Mouse (Mus musculus): ENCODE data around the gene Exoc1.

The Exoc1 gene

GRCm38 (mm10) chr5:76529040-76529703 is at the start of gene Exoc1:
TSS of gene Exoc1 (plus strand) at chr5:76529311.
- DNase-seq: peak; percentile 93 to 95

- no peak for DNase-seq
These were observed 45.3 kb upstream of the Exoc1 start, which contains the start of gene Gm7271 for GRCm38 (mm10) chr5:76483811-76484210. TSS of gene Gm7271 (plus strand) at chr5:76484040.

- DNase-seq: no peak
These were observed 34.0 kb upstream of the Exoc1 start for GRCm38 (mm10) chr5:76495126-76495525.

- no peak for DNase-seq
These were observed 6.7 kb upstream of the Exoc1 start for GRCm38 (mm10) chr5:76522446-76522845.

- DNase-seq: no peak
These were observed 4.5 kb upstream of the Exoc1 start for GRCm38 (mm10) chr5:76524623-76525022.

GRCm38 (mm10) chr5:76525066-76525465 is 4.0 kb upstream of the Exoc1 start:
- no peak for DNase-seq

GRCm38 (mm10) chr5:76525829-76526228 is 3.3 kb upstream of the Exoc1 start:
- DNase-seq: no peak

GRCm38 (mm10) chr5:76529704-76530066 is 574 bp downstream of the Exoc1 start:
- DNase-seq: no peak

- no peak for DNase-seq
These were observed 4.1 kb downstream of the Exoc1 start for GRCm38 (mm10) chr5:76533186-76533585.

GRCm38 (mm10) chr5:76536231-76536630 is 7.1 kb downstream of the Exoc1 start:
- no peak for DNase-seq

GRCm38 (mm10) chr5:76537578-76537977 is 8.5 kb downstream of the Exoc1 start:
- DNase-seq: no peak

- no peak for DNase-seq
These were observed 11.1 kb downstream of the Exoc1 start for GRCm38 (mm10) chr5:76540181-76540580.

GRCm38 (mm10) chr5:76540842-76541241 is 11.7 kb downstream of the Exoc1 start:
- DNase-seq: no peak

- no peak for DNase-seq
These were observed 14.1 kb downstream of the Exoc1 start for GRCm38 (mm10) chr5:76543200-76543599.

- no peak for DNase-seq
These were observed 21.3 kb downstream of the Exoc1 start for GRCm38 (mm10) chr5:76550426-76550825.

- peak; percentile 21 to 43 for DNase-seq
These were observed 36.2 kb downstream of the Exoc1 start for GRCm38 (mm10) chr5:76565321-76565720.

- DNase-seq: no peak
These were observed 45.1 kb downstream of the Exoc1 start for GRCm38 (mm10) chr5:76574251-76574650.

- DNase-seq: no peak
These were observed 47.9 kb downstream of the Exoc1 start for GRCm38 (mm10) chr5:76577026-76577425.

GRCm38 (mm10) chr5:76585378-76585777 is 56.3 kb downstream of the Exoc1 start:
- no peak for DNase-seq

GRCm38 (mm10) chr5:76588551-76589283 is 59.6 kb downstream of the Exoc1 start, which contains the start of gene Cep135:
TSS of gene Cep135 (plus strand) at chr5:76588698.
- DNase-seq: peak; percentile 92 to 96

- DNase-seq: no peak
These were observed 60.2 kb downstream of the Exoc1 start for GRCm38 (mm10) chr5:76589311-76589710.

GRCm38 (mm10) chr5:76590009-76590408 is 60.9 kb downstream of the Exoc1 start:
- no peak for DNase-seq

GRCm38 (mm10) chr5:76591885-76592284 is 62.8 kb downstream of the Exoc1 start:
- no peak for DNase-seq

- DNase-seq: no peak
These were observed 80.7 kb downstream of the Exoc1 start for GRCm38 (mm10) chr5:76609702-76610370.
